Comparison of ENCODE assay signal across 8 mouse cellular contexts in the genomic region with DNA sequence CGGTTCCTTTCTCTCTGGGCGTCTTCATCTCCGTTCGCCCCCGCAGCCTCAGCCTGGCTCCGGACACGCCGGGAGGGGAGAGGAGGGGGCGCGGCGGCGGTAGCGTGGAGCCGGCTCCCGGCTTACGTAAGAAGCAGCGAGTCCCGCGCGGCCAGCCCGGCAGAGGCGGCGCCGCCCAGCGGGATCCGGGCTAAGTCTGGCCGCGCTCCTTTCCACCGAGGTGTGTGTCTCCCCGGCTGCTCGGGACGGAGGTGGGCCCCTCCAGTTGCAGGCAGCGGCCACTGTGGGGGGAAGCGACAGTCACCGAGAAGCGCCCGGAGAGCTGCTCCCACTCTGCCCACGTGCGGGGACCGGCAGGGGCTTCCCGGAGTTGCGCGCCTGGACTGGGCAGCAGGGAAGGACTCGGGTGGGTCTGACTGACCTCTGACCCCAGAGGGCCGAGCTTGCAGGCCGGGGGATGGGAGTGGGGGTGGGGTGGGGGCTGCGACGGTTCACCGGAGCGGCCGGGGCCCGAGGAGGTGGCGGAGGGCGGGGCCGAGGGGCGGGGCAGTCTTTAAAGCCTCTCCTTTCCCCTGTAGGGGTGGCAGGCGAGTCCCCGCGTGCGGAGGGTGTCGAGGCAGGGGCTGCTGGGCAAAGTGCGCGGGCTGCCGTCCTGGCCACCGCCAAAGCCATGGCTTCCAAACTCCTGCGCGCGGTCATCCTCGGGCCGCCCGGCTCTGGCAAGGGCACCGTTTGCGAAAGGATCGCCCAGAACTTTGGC. TPM values are rescaled to one million over a fixed set of nuclear protein-coding genes. Genes with fewer than 3 reads are reported as not detected.
DNase-seq lines count a peak whose midpoint lies in the region; ATAC-seq lines count a peak whose summit lies in the region.

Gene Ak4 (plus strand): TSS at position 127 of the 760 bp plus-strand sequence.

- WGBS in hindbrain, embryonic 12.5 days = under 1% methylated on average over 63 of the region's 74 CpGs

- H3K36me3 ChIP-seq in hindbrain, embryonic 12.5 days = no peaks in the 10 kb centered on the region

- H3K4me2 ChIP-seq in hindbrain, embryonic 12.5 days (replicated peaks) = peak within 1 kb of the TSS; percentile 98

- H3K4me3 ChIP-seq in hindbrain, embryonic 12.5 days = peak within 1 kb of the TSS; percentile 71

- 0 out of 2 replicates have a peak within 1 kb of the TSS, but pooled peaks have one; percentile 23 for H3K27ac ChIP-seq in hindbrain, embryonic 12.5 days

- H3K27me3 ChIP-seq in hindbrain, embryonic 12.5 days = peaks cover 10% of the 10 kb centered on the region; the same call in 1 of the 2 replicates

- peak; percentile 37 for DNase-seq in T-cell, adult 2 months (ENCODE audit: low spot score)
- peak; percentile 75 for DNase-seq in cerebellum, adult 9-10 months
- DNase-seq in frontal cortex, postnatal 25 days (ENCODE audit: low spot score in 2 of 2) = peak; percentile 37 to 39
- peak; percentile 56 for DNase-seq in layer of hippocampus, postnatal 25 days (ENCODE audit: extremely low spot score in 1 of 2, low spot score in 1 of 2)
- peak; percentile 23 for DNase-seq in lung, postnatal 25 days (ENCODE audit: low spot score)
- peak; percentile 69 for DNase-seq in right cerebral cortex, adult 18-20 months

- peaks cover 13% of the 10 kb centered on the region for H3K4me1 ChIP-seq in hindbrain, embryonic 12.5 days

- peak; percentile 80 for ATAC-seq in hindbrain, embryonic 12.5 days (ENCODE audit: low FRiP score)
- ATAC-seq in erythroid progenitor cell, adult 5-6 weeks (replicated peaks; ENCODE audit: low FRiP score, poor library complexity, severe bottlenecking) = no peak

- peak within 1 kb of the TSS; percentile 68 for H3K9ac ChIP-seq in hindbrain, embryonic 12.5 days

- no peaks in the 10 kb centered on the region for H3K9me3 ChIP-seq in hindbrain, embryonic 12.5 days (replicated peaks)

RNA-seq across cellular contexts. Expression of gene Ak4, which starts in this region (rescaled TPM):
- 11.5 and 13.9 TPM in 2 replicates for polyA plus RNA-seq in hindbrain, embryonic 12.5 days (2016; fragmentation: Nextera tagmentation; extraction: Ambion mirVana)
- 10 to 100 TPM; 61.7 to 81.2 TPM for total RNA-seq in layer of hippocampus, postnatal 25 days (2021)
- 0.42 and 0.72 TPM in 2 replicates for total RNA-seq in erythroid progenitor cell, adult 5-6 weeks (2015; ENCODE audit: low replicate concordance)
- total RNA-seq in erythroid progenitor cell, adult 5-6 weeks (2017; ENCODE audit: low replicate concordance) = 0.13 TPM in 1 of 2 replicates, not detected in the other

Comparison
In these comparisons a context has a peak if more than half of its experiments do, and no peak if none do; other contexts are left out.
1. RNA of gene Ak4 (total RNA-seq): 61.7 to 81.2 TPM in layer of hippocampus, postnatal 25 days; 0.13 to 0.72 TPM in erythroid progenitor cell, adult 5-6 weeks; every median in the first group is over 10 times any median in the second.
2. DNase-seq: peak in every context shown above with its lines; median percentile 75 in cerebellum, adult 9-10 months; 69 in right cerebral cortex, adult 18-20 months; 56 in layer of hippocampus, postnatal 25 days; 38 in frontal cortex, postnatal 25 days; 37 in T-cell, adult 2 months; 23 in lung, postnatal 25 days.